Mouse (Mus musculus) neutrophil, adult 83 days (primary cell): Measurements from ENCODE around the gene Olfr356. TPM values are rescaled to one million over a fixed set of nuclear protein-coding genes. Genes with fewer than 3 reads are reported as not detected.

Experiments used
- total RNA-seq, 2 experiments: library from RNA; stranded (reverse); gene quantifications; one replicate each; pipeline ENCODE4 v1.2.4; 2023

Olfr356 gene
- not detected for total RNA-seq

DNA sequence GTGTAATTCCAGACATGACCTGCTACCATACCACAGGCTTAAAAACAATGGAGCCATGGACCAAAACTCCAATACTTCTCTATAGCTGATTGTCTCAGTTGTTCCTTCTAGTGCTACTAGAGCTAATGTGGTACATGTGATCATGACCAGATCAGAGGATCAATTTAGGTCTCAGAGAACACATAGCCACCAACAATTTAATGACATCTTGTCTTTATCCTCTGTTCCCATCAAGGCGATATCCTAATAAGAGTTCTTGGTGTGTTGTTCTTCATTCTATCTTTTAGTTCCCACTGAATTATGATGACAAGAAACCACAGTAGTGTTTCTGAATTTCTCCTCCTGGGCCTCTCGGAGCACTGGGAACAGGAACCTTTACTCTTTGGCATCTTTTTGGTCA is at the start of gene Olfr356:
TSS of gene Olfr356 (plus strand) at position 301 of the 400 bp plus-strand sequence.

DNA sequence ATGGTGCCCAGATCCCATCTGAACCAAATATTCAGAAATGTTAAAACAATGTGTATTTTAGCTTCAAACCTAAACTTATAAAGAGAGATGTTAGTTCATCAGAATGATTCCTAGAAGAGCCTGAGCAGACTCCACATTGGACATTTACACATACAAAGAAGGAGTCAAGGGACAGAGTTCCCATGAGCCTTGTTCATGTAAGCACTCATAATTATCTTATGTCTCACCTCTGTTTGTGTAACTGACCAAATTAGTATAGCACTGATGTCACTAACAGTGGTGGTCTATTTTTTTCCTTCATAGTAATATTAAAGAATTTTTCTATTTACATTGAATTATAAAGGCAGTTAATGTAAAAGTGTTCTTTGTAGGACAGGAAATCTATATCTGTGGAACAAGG is 44.1 kb upstream of the Olfr356 start, which contains the start of gene Olfr353:
TSS of gene Olfr353 (minus strand) at position 101 of the 400 bp plus-strand sequence.

DNA sequence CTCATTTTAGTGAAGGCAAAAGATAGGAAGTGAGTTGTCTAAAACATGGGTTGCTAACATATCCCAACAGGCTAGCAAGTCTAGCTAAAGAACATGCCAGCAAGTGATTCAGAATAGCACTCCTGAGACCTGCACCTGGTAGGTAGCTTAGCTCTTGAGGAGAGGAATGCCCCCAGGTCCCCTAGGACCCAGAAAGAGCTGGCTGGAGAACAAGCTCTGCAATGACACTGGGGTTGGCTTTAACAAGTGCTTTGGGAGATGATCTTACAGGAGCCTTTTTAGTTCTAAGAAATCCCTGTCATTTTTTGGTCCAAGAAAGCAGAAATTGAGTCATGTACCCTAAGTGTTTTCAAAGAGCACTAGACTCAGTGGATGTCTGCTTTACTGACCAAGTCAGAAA is 31.5 kb upstream of the Olfr356 start, which contains the start of gene Olfr354:
TSS of gene Olfr354 (plus strand) at position 301 of the 400 bp plus-strand sequence.

DNA sequence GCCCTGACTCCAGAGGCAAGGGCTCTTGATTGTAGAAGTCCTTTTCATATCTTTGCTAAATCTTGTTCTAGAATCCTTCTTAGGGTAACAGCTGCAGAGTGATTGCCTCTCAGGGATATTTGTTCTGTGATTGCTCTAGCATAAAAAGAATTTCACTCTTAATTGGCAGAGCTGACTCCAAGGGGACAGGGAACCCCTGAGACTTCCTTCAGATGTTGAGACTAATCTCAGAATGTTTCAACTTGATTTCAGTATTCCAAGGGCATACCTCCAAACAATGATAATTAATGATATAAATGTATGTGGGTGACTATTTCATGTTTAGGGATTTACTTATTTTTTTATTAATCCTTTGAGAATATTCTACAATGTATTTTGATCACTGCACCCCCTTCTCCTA is 8.1 kb upstream of the Olfr356 start, which contains the start of gene Olfr355:
TSS of gene Olfr355 (minus strand) at position 101 of the 400 bp plus-strand sequence.

Other genes starting within 250 kb of the Olfr356 start
- gene Olfr347, start 205.2 kb upstream of the Olfr356 start, total RNA-seq, result not detected
- not detected for gene Olfr348, start 152.8 kb upstream of the Olfr356 start, total RNA-seq
- not detected for gene Olfr50, start 146.6 kb upstream of the Olfr356 start, total RNA-seq
- not detected for gene Olfr3, start 120.1 kb upstream of the Olfr356 start, total RNA-seq
- gene Olfr350, start 90.8 kb upstream of the Olfr356 start, total RNA-seq, result not detected
- not detected for gene Olfr351, start 74.5 kb upstream of the Olfr356 start, total RNA-seq
- not detected for gene Olfr352, start 68.7 kb upstream of the Olfr356 start, total RNA-seq
- not detected for gene Olfr353, start 44.2 kb upstream of the Olfr356 start, total RNA-seq
- not detected for gene Olfr354, start 31.4 kb upstream of the Olfr356 start, total RNA-seq
- not detected for gene Olfr355, start 8.2 kb upstream of the Olfr356 start, total RNA-seq
- gene Olfr357, start 56.7 kb downstream of the Olfr356 start, total RNA-seq, result not detected
- not detected for gene Olfr358, start 72.2 kb downstream of the Olfr356 start, total RNA-seq
- not detected for gene Olfr360, start 128.6 kb downstream of the Olfr356 start, total RNA-seq
- gene Olfr361, start 152.2 kb downstream of the Olfr356 start, total RNA-seq, result not detected
- not detected for gene Olfr362, start 180.8 kb downstream of the Olfr356 start, total RNA-seq
- not detected for gene Olfr364-ps1, start 202.2 kb downstream of the Olfr356 start, total RNA-seq